Mouse (Mus musculus): ENCODE results near the gene Thap3. TPM values are rescaled to one million over a fixed set of nuclear protein-coding genes. Genes with fewer than 3 reads are reported as not detected.
A peak's percentile ranks its signal among the peaks of the same experiment; 100 is the strongest.

Thap3 gene
- polyA plus RNA-seq, 1 experiment from 2014 or later: 20.8 TPM

- ATAC-seq: peak; percentile 4
- ChIA-PET CTCF (interaction anchor here (1.0 to 1.3 kb wide), 4 partner anchors 11 to 34 kb away, joined by 3 to 4 read pairs (median 3); partner anchors contain the start of gene Thap3), POLR2A (interaction anchor here (1.0 to 2.1 kb wide), 7 partner anchors 11 to 20 kb away, joined by 3 to 8 read pairs (median 5); partner anchors contain the start of gene Phf13)
- in situ Hi-C loops (cut with MboI; ENCODE audit: low pct_unique_long_range_greater_than_20kb): no loop called here
- no peak for DNase-seq (ENCODE audit: low read depth, low spot score)
- no peak for TF ChIP-seq CTCF (IDR thresholded peaks at IDR 0.05)
- H3K27me3 ChIP-seq: no peaks in the 10 kb centered on the region
Measured at GRCm38 (mm10) chr4:152009076-152010051, 20.6 kb upstream of the Thap3 start.

DNA sequence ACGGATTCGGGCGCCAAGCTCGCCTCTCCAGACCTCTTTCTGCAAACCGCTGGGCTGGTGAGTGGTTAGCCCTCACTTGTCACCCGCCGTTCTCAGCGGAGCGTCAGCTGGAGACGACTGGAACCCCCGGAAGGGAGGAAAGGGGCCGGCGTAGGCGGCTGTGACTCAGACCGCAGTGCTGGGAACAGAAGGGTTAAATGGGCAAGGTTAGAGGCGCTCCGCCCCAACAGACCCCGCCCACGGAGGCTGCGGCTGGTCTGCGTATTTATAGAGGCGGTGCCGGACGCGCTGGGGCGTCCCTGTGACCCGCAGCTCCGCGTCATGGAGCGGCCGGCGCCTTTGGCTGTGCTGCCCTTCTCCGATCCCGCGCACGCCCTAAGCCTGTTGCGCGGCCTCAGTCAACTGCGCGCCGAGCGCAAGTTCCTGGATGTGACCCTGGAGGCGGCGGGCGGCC lies 19.9 kb upstream of the Thap3 start, which contains the start of gene Klhl21:
Gene Klhl21 (plus strand): TSS at position 182 of the 454 bp plus-strand sequence.
- no peaks in the 10 kb centered on the region for H3K27me3 ChIP-seq
- CTCF ChIA-PET: interaction anchor here (1.0 to 2.5 kb wide), 3 partner anchors 20 to 28 kb away, joined by 3 to 12 read pairs (median 3); partner anchors contain the start of gene Thap3
- TF ChIP-seq CTCF (IDR thresholded peaks at IDR 0.05): no peak
- peak; percentile 55 for ATAC-seq
- POLR2A ChIA-PET: interaction anchor here (1.2 to 2.1 kb wide), 7 partner anchors 12 to 28 kb away, joined by 3 to 8 read pairs (median 5); partner anchors contain the start of gene Phf13
- in situ Hi-C loops (cut with MboI; ENCODE audit: low pct_unique_long_range_greater_than_20kb): no loop called here
- DNase-seq (ENCODE audit: low read depth, low spot score): no peak

GRCm38 (mm10) chr4:152008148-152008500 lies 19.3 kb upstream of the Thap3 start:
- no peaks in the 10 kb centered on the region for H3K27me3 ChIP-seq
- ChIA-PET CTCF (interaction anchor here (1.0 to 2.5 kb wide), 3 partner anchors 19 to 28 kb away, joined by 3 to 12 read pairs (median 3); partner anchors contain the start of gene Thap3), POLR2A (interaction anchor here (1.2 to 2.1 kb wide), 4 partner anchors 14 to 27 kb away, joined by 3 to 7 read pairs (median 5); no protein-coding TSS in a partner anchor)
- DNase-seq (ENCODE audit: low read depth, low spot score) (no peak), ATAC-seq (no peak)
- in situ Hi-C loops (cut with MboI; ENCODE audit: low pct_unique_long_range_greater_than_20kb): no loop called here
- no peak for TF ChIP-seq CTCF (IDR thresholded peaks at IDR 0.05)

DNA sequence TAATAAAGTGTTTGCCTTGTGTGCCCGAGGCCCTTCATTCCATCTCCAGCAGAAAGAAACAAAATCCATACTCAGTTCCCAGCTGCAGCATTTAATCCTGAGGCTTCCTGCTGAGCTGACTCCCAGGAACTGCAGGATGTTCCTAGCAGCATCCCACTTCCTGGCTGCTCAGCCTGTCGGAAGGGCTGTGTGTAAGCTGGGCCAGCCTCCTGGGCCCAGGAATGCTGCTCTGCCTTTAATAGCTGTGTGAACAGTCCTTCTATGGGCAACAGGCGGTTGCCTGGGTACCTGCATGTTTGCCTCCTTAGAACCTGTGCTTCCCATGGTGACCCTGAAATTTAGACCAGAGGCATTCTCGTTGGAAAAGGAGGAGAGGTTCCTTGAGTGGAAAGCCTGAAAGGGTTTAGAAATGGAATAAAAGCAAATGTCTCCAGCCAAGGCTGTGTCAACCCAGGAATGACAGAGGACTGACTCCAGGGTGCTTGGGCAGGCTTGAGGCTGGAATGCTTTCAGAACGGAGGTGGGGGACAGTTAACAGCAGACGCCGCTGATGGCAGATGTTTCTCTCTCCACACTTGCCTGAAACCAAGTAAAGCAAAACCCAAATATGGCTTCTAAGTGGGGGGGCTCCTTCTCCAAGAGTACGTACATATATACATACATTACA lies 18.8 kb upstream of the Thap3 start:
- no peak for TF ChIP-seq CTCF (IDR thresholded peaks at IDR 0.05)
- peak; percentile 51 for ATAC-seq
- DNase-seq (ENCODE audit: low read depth, low spot score): no peak
- no peaks in the 10 kb centered on the region for H3K27me3 ChIP-seq
- CTCF ChIA-PET: interaction anchor here (1.0 to 2.5 kb wide), 4 partner anchors 19 to 27 kb away, joined by 3 to 12 read pairs (median 3); partner anchors contain the start of gene Thap3
- POLR2A ChIA-PET: interaction anchor here (0.7 to 2.1 kb wide), 6 partner anchors 11 to 92 kb away, joined by 3 to 6 read pairs (median 4); no protein-coding TSS in a partner anchor
- in situ Hi-C loops (cut with MboI; ENCODE audit: low pct_unique_long_range_greater_than_20kb): no loop called here

DNA sequence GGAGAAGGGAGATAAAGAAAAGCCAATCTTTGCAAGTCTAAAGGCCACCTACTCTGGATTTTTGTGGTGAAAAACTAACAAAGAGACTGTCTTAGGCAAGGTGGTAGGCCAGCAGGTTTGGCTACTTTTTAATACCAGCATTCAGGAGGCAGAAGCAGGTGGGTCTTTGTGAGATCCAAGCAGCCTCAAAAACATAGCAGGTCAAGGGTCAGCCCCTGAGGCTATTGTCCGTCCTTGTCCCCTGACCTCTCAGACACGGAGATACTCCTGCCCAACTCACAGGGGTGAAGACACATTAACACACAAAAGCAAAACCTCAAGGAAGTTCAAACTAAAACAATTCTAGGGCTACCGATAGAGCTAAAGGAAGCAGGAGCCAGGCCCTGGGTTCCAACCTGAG lies 18.0 kb upstream of the Thap3 start:
- H3K27me3 ChIP-seq: no peaks in the 10 kb centered on the region
- TF ChIP-seq CTCF (IDR thresholded peaks at IDR 0.05): no peak
- DNase-seq (ENCODE audit: low read depth, low spot score) (no peak), ATAC-seq (no peak)
- ChIA-PET CTCF (interaction anchor here (1.0 to 2.5 kb wide), 4 partner anchors 22 to 31 kb away, joined by 3 to 12 read pairs (median 4); no protein-coding TSS in a partner anchor), POLR2A (interaction anchor here (1.2 to 1.3 kb wide), 2 partner anchors 10 to 13 kb away, joined by 3 to 4 read pairs; no protein-coding TSS in a partner anchor)
- in situ Hi-C loops (cut with MboI; ENCODE audit: low pct_unique_long_range_greater_than_20kb): no loop called here

- TF ChIP-seq CTCF (IDR thresholded peaks at IDR 0.05): no peak
- DNase-seq (ENCODE audit: low read depth, low spot score) (no peak), ATAC-seq (no peak)
- in situ Hi-C loops (cut with MboI; ENCODE audit: low pct_unique_long_range_greater_than_20kb): no loop called here
- ChIA-PET CTCF (interaction anchor here (0.6 to 2.5 kb wide), 3 partner anchors 26 to 52 kb away, joined by 3 to 12 read pairs (median 4); no protein-coding TSS in a partner anchor), POLR2A (no interaction called here)
- H3K27me3 ChIP-seq: no peaks in the 10 kb centered on the region
Measured at GRCm38 (mm10) chr4:152006137-152006536, 17.3 kb upstream of the Thap3 start.

DNA sequence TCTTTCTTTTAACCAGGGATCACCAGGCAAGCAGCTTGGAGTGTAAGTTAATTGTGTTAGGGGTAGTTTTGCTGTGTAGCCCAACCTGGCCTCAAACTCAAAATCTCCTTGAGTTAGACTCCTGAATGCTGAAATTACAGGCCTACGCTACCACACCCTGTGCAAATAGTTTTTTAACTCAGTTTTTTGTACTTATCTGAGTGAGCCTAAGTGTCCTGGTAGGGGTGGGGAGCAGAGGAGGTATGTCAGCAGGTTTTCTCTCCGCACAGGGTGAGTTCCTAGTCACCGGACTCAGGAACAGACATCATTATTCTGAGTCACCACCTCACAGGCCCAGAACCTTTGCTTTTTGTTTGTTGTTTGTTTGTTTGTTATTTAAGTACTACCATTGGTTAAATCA lies 13.3 kb upstream of the Thap3 start:
- ATAC-seq (no peak), DNase-seq (ENCODE audit: low read depth, low spot score) (no peak)
- POLR2A ChIA-PET: no interaction called here
- in situ Hi-C loops (cut with MboI; ENCODE audit: low pct_unique_long_range_greater_than_20kb): no loop called here
- no peak for TF ChIP-seq CTCF (IDR thresholded peaks at IDR 0.05)
- no peaks in the 10 kb centered on the region for H3K27me3 ChIP-seq
- CTCF ChIA-PET: no interaction called here

- ATAC-seq (no peak), DNase-seq (ENCODE audit: low read depth, low spot score) (no peak)
- POLR2A ChIA-PET: no interaction called here
- H3K27me3 ChIP-seq: no peaks in the 10 kb centered on the region
- CTCF ChIA-PET: no interaction called here
- in situ Hi-C loops (cut with MboI; ENCODE audit: low pct_unique_long_range_greater_than_20kb): no loop called here
- no peak for TF ChIP-seq CTCF (IDR thresholded peaks at IDR 0.05)
Measured at GRCm38 (mm10) chr4:152001335-152001734, 12.5 kb upstream of the Thap3 start.

GRCm38 (mm10) chr4:152000906-152001305 lies 12.1 kb upstream of the Thap3 start:
- in situ Hi-C loops (cut with MboI; ENCODE audit: low pct_unique_long_range_greater_than_20kb): no loop called here
- POLR2A ChIA-PET: no interaction called here
- DNase-seq (ENCODE audit: low read depth, low spot score): no peak
- no peaks in the 10 kb centered on the region for H3K27me3 ChIP-seq
- no peak for TF ChIP-seq CTCF (IDR thresholded peaks at IDR 0.05)
- no peak for ATAC-seq
- CTCF ChIA-PET: no interaction called here

DNA sequence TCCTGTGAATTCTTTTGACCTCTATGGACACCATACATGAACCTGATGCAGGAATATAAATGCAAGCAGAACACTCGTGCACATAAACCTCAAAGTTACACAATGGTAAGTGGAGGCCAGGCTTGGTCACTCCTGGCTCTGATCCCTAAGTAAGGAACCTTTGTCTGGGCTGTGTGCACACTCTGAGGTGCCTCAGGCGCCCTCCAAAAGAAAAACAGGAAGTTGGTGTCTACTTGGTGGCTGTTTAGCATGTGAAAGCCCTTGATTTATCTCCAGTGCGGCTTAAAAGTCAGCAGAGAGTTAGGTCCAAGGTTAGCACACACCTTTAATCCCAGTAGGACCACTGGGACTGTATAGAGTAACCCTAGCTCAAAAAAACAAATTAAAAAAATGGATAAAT lies 10.7 kb upstream of the Thap3 start:
- ChIA-PET CTCF (no interaction called here), POLR2A (no interaction called here)
- no peak for DNase-seq (ENCODE audit: low read depth, low spot score)
- in situ Hi-C loops (cut with MboI; ENCODE audit: low pct_unique_long_range_greater_than_20kb): no loop called here
- no peak for TF ChIP-seq CTCF (IDR thresholded peaks at IDR 0.05)
- no peak for ATAC-seq
- H3K27me3 ChIP-seq: no peaks in the 10 kb centered on the region

Data from Patski (cell line).